In the genomic region with DNA sequence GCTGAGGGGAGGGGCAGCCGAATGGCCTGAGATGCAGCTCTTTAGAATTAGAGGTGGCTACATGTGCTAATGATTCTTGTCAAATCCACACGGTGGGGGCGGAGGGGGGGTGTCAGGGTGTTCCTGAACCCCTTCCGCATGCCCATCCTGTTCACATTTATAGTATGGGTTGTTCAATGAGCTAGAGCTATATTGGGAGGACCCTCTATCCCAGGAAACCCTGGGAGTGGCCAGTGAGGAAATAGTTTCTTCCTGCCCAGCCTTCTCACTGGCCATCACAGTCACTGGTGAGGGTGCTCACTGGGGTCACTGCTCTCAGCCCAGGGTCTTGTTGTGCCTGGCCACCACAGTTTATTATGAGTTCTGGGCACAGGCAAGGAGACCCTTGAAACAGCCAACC, we compare ENCODE assay signal across 25 mouse cellular contexts. TPM values are rescaled to one million over a fixed set of nuclear protein-coding genes. Genes with fewer than 3 reads are reported as not detected.
DNase-seq lines count a peak whose midpoint lies in the region; ATAC-seq and TF ChIP-seq lines count a peak whose summit lies in the region.
"Had no signal": no experiment of that assay in that cellular context is flagged by ENCODE, and none has a peak within 500 bp of the region (broad histone marks: within the 10 kb centered on the region; RNA-seq: fewer than 3 reads in every experiment).

No protein-coding gene starts in this region.

- H3K4me2 ChIP-seq in forebrain, embryonic 12.5 days = no peak overlapping the region
- H3K4me2 ChIP-seq: embryonic facial prominence, embryonic 12.5 days; hindbrain, embryonic 15.5 days had no signal

- peak overlapping the region; percentile 91 for H3K9ac ChIP-seq in ES-Bruce4 (ENCODE audit: low read depth, poor library complexity, severe bottlenecking)
- H3K9ac ChIP-seq in forebrain, embryonic 12.5 days = no peak overlapping the region
- H3K9ac ChIP-seq: embryonic facial prominence, embryonic 12.5 days; heart, embryonic 12.5 days; hindbrain, embryonic 15.5 days had no signal

- DNase-seq in heart, adult 11 months = peak; percentile 97
- no peak for DNase-seq in heart, postnatal 10 days
- peak; percentile 39 for DNase-seq in kidney, adult 2 months
- DNase-seq in kidney, postnatal 25 days = no peak
- DNase-seq in lung, postnatal 10 days = peak; percentile 35
- DNase-seq in cerebellum, postnatal 10 days = no peak
- DNase-seq: adrenal gland, adult 8-10 months; adrenal gland, postnatal 36 days; cerebellum, adult 11 months; cerebellum, adult 8-10 months; cerebellum, postnatal 25 days; gastrocnemius, postnatal 25 days had no signal

- no peak for TF ChIP-seq EP300 in ES-Bruce4 (IDR thresholded peaks at IDR 0.05; ENCODE audit: insufficient read depth, low read depth, low read length)

- ATAC-seq in forebrain, embryonic 12.5 days (ENCODE audit: low FRiP score) = no peak
- ATAC-seq: forebrain, embryonic 16.5 days; inflammation-experienced regulatory T-cells, adult 6 months; intestine, postnatal 0 days had no signal

- H3K27ac ChIP-seq in kidney, adult 2 months (ENCODE audit: insufficient read depth, low read depth, low read length) = no peak overlapping the region
- H3K27ac ChIP-seq in ES-Bruce4 (ENCODE audit: insufficient read depth, low read length) = 0 out of 2 replicates have a peak overlapping the region, but pooled peaks have one; percentile 45
- H3K27ac ChIP-seq in forebrain, embryonic 12.5 days = no peak overlapping the region
- H3K27ac ChIP-seq: embryonic facial prominence, embryonic 12.5 days; hindbrain, embryonic 10.5 days; hindbrain, embryonic 15.5 days had no signal

- 76% methylated on average over 4 of the region's 4 CpGs for WGBS in kidney, adult 2 months
- WGBS in forebrain, embryonic 12.5 days = 70% methylated on average over 4 of the region's 4 CpGs

- H3K27me3 ChIP-seq in kidney, adult 2 months (replicated peaks; ENCODE audit: control insufficient read depth, insufficient read depth, low read length) = 0 out of 2 replicates have a peak, but pooled peaks cover 2% of the 10 kb centered on the region
- H3K27me3 ChIP-seq in ES-Bruce4 (ENCODE audit: control insufficient read depth, insufficient read depth, low read length, poor library complexity, severe bottlenecking) = no peaks in the 10 kb centered on the region
- peaks cover 62% of the 10 kb centered on the region for H3K27me3 ChIP-seq in forebrain, embryonic 12.5 days

- no peak for TF ChIP-seq CTCF in kidney, adult 2 months (conservative IDR thresholded peaks at IDR 0.05; ENCODE audit: insufficient read depth, insufficient read length, low read depth, low read length)
- TF ChIP-seq CTCF in ES-Bruce4 (IDR thresholded peaks at IDR 0.05; ENCODE audit: low read depth, low read length) = no peak

- no peaks in the 10 kb centered on the region; the same call in 1 of the 2 replicates for H3K4me1 ChIP-seq in kidney, adult 2 months (ENCODE audit: control insufficient read depth, insufficient read depth, low read length)
- peaks cover 8% of the 10 kb centered on the region for H3K4me1 ChIP-seq in ES-Bruce4 (ENCODE audit: control insufficient read depth, insufficient read depth, low read length)
- H3K4me1 ChIP-seq in forebrain, embryonic 12.5 days = peaks cover 23% of the 10 kb centered on the region

- no peaks in the 10 kb centered on the region for H3K9me3 ChIP-seq in ES-Bruce4 (replicated peaks; ENCODE audit: control insufficient read depth, insufficient read depth, low read length, poor library complexity, severe bottlenecking)
- no peaks in the 10 kb centered on the region for H3K9me3 ChIP-seq in forebrain, embryonic 12.5 days
- H3K9me3 ChIP-seq: embryonic facial prominence, embryonic 12.5 days; G1E; heart, embryonic 12.5 days; hindbrain, embryonic 10.5 days; hindbrain, embryonic 15.5 days had no signal

- intact Hi-C loops in heart, postnatal 10 days (cut with DNase I) = no loop called here

- no peak for TF ChIP-seq POLR2A in kidney, adult 2 months (IDR thresholded peaks at IDR 0.05; ENCODE audit: low read depth, low read length)
- no peak for TF ChIP-seq POLR2A in ES-Bruce4 (IDR thresholded peaks at IDR 0.05; ENCODE audit: insufficient read depth, low read length)

- H3K36me3 ChIP-seq in kidney, adult 2 months (ENCODE audit: control insufficient read depth, insufficient read depth, low read length) = no peaks in the 10 kb centered on the region
- peaks cover 36% of the 10 kb centered on the region for H3K36me3 ChIP-seq in ES-Bruce4 (ENCODE audit: control insufficient read depth, insufficient read depth, low read length, poor library complexity, severe bottlenecking)
- H3K36me3 ChIP-seq in forebrain, embryonic 12.5 days (replicated peaks) = no peaks in the 10 kb centered on the region
- H3K36me3 ChIP-seq: embryonic facial prominence, embryonic 12.5 days; G1E; heart, embryonic 12.5 days; hindbrain, embryonic 10.5 days; hindbrain, embryonic 15.5 days had no signal

- H3K4me3 ChIP-seq in kidney, adult 2 months (ENCODE audit: insufficient read depth, low read depth, low read length) = no peak overlapping the region
- peak overlapping the region; percentile 85 for H3K4me3 ChIP-seq in ES-Bruce4 (ENCODE audit: low read depth, low read length)
- no peak overlapping the region for H3K4me3 ChIP-seq in forebrain, embryonic 12.5 days (replicated peaks)
- H3K4me3 ChIP-seq: embryonic facial prominence, embryonic 12.5 days; heart, embryonic 12.5 days; hindbrain, embryonic 15.5 days had no signal

RNA-seq across cellular contexts. Expression of a gene that starts 2.2 kb away (rescaled TPM):
- under 1 TPM; 0.25 to 0.41 TPM for total RNA-seq in heart, postnatal 10 days (2021)
- polyA plus RNA-seq in kidney, adult 2 months (2012; rRNA removed) = 0.06 and 0.12 TPM in 2 replicates
- 52.2 and 53.5 TPM in 2 replicates for polyA plus RNA-seq in ES-Bruce4 (2011; ENCODE audit: insufficient read depth, insufficient read length, low read depth, missing spikeins)
- 0.15 TPM in 1 of 2 replicates, not detected in the other for polyA plus RNA-seq in forebrain, embryonic 12.5 days (2016; fragmentation: Nextera tagmentation; extraction: Ambion mirVana)
- total RNA-seq: adrenal gland, adult 8-10 months; adrenal gland, postnatal 36 days; G1E; gastrocnemius, postnatal 25 days; granulocyte monocyte progenitor cell, adult 5-6 weeks had no signal
- polyA plus RNA-seq: C2C12; forebrain, embryonic 11.5 days; G1E; heart, embryonic 12.5 days had no signal

RNA-seq across cellular contexts. Expression of a gene that starts 32.5 kb away (rescaled TPM):
- 10 to 100 TPM; 89.5 to 93.7 TPM for total RNA-seq in heart, postnatal 10 days (2021)
- 127 and 128 TPM in 2 replicates for polyA plus RNA-seq in kidney, adult 2 months (2012; rRNA removed)
- 207 and 210 TPM in 2 replicates for polyA plus RNA-seq in ES-Bruce4 (2011; ENCODE audit: insufficient read depth, insufficient read length, low read depth, missing spikeins)
- 87.6 and 88.3 TPM in 2 replicates for polyA plus RNA-seq in forebrain, embryonic 12.5 days (2016; fragmentation: Nextera tagmentation; extraction: Ambion mirVana)

RNA-seq across cellular contexts. Expression of a gene that starts 36.7 kb away (rescaled TPM):
- total RNA-seq in heart, postnatal 10 days (2021) = 10 to 100 TPM; 43.3 to 44.7 TPM
- polyA plus RNA-seq in kidney, adult 2 months (2012; rRNA removed) = 8.8 and 10.8 TPM in 2 replicates
- 35.8 and 36.0 TPM in 2 replicates for polyA plus RNA-seq in ES-Bruce4 (2011; ENCODE audit: insufficient read depth, insufficient read length, low read depth, missing spikeins)
- polyA plus RNA-seq in forebrain, embryonic 12.5 days (2016; fragmentation: Nextera tagmentation; extraction: Ambion mirVana) = 20.7 and 22.9 TPM in 2 replicates
- total RNA-seq: G1E; granulocyte monocyte progenitor cell, adult 5-6 weeks had no signal

RNA-seq across cellular contexts. Expression of a gene that starts 55.6 kb away (rescaled TPM):
- total RNA-seq in heart, postnatal 10 days (2021) = 10 to 100 TPM; 19.1 to 22.9 TPM
- 4.0 and 4.6 TPM in 2 replicates for polyA plus RNA-seq in kidney, adult 2 months (2012; rRNA removed)
- 5.8 and 6.4 TPM in 2 replicates for polyA plus RNA-seq in ES-Bruce4 (2011; ENCODE audit: insufficient read depth, insufficient read length, low read depth, missing spikeins)
- 14.4 and 15.7 TPM in 2 replicates for polyA plus RNA-seq in forebrain, embryonic 12.5 days (2016; fragmentation: Nextera tagmentation; extraction: Ambion mirVana)

Comparison
In these comparisons a context has a peak if more than half of its experiments do, and no peak if none do; other contexts are left out.
1. DNase-seq: peak in heart, adult 11 months (single experiment), kidney, adult 2 months (single experiment) and lung, postnatal 10 days (single experiment); none in heart, postnatal 10 days (0 of 2), kidney, postnatal 25 days (0 of 2) and cerebellum, postnatal 10 days (0 of 2).
2. RNA of a gene that starts 2.2 kb away (polyA plus RNA-seq): 52.2 to 53.5 TPM in ES-Bruce4; 0.06 to 0.12 TPM in kidney, adult 2 months and 0.15 TPM in forebrain, embryonic 12.5 days; every median in the first group is over 10 times any median in the second.